Mouse (Mus musculus) neural tube, embryonic 15.5 days (tissue): ENCODE data around the gene Sirt6. TPM values are rescaled to one million over a fixed set of nuclear protein-coding genes. Genes with fewer than 3 reads are reported as not detected.
"Not testable (repeated sequence)": the region's sequence is repeated elsewhere in the genome, so short reads cannot be mapped to it uniquely, and the experiment has no call there.

Experiments used
- ATAC-seq: fragments of 200-750 bp; cut with Nextera tagmentation; 2 replicates; pipeline ENCODE4 v1.8.0; 2017; ENCODE audit warnings: mild to moderate bottlenecking, moderate TSS enrichment, moderate library complexity; ENCODE audit not compliant: low FRiP score
- H3K27ac ChIP-seq: fragments of 300-500 bp; sonication (generic); replicated peaks from 2 replicates; pipeline ENCODE4 v1.5.1; 2015; ENCODE audit warnings: mild to moderate bottlenecking, inconsistent platforms
- H3K27me3 ChIP-seq: fragments of 300-500 bp; sonication (generic); replicated peaks from 2 replicates; pipeline ENCODE4 v1.6.1; 2015; ENCODE audit warnings: inconsistent platforms
- H3K36me3 ChIP-seq: fragments of 300-500 bp; sonication (generic); 2 replicates; pipeline ENCODE4 v1.6.1; 2015; ENCODE audit warnings: inconsistent platforms
- H3K4me1 ChIP-seq: fragments of 300-500 bp; sonication (generic); 2 replicates; pipeline ENCODE4 v1.6.1; 2015; ENCODE audit warnings: inconsistent platforms
- H3K4me2 ChIP-seq: fragments of 300-500 bp; sonication (generic); 2 replicates; pipeline ENCODE4 v1.6.1; 2015; ENCODE audit warnings: inconsistent platforms, mild to moderate bottlenecking, moderate library complexity
- H3K4me3 ChIP-seq: fragments of 300-500 bp; sonication (generic); replicated peaks from 2 replicates; pipeline ENCODE4 v1.5.1; 2015; ENCODE audit warnings: mild to moderate bottlenecking, inconsistent platforms
- H3K9ac ChIP-seq: fragments of 300-500 bp; sonication (generic); replicated peaks from 2 replicates; pipeline ENCODE4 v1.6.1; 2015; ENCODE audit warnings: mild to moderate bottlenecking, inconsistent platforms
- H3K9me3 ChIP-seq: fragments of 300-500 bp; sonication (generic); replicated peaks from 2 replicates; pipeline ENCODE4 v1.6.1; 2016; ENCODE audit warnings: inconsistent platforms
- WGBS: fragments of 180-500 bp; shearing (Covaris S2); methylation state at CpG from one replicate; pipeline ENCODE4 v1.1.7; 2015; ENCODE audit warnings: mixed read lengths; 5-methylcytosine and 5-hydroxymethylcytosine counted together
- polyA plus RNA-seq: library from polyadenylated mRNA; unstranded; fragments of >200 nt; fragmentation: Nextera tagmentation; extraction: Ambion mirVana; gene quantifications from 2 replicates; pipeline ENCODE4 v1.2.1, GENCODE M21; 2015

Gene Sirt6
- polyA plus RNA-seq, result 45.6 and 51.8 TPM in 2 replicates

DNA sequence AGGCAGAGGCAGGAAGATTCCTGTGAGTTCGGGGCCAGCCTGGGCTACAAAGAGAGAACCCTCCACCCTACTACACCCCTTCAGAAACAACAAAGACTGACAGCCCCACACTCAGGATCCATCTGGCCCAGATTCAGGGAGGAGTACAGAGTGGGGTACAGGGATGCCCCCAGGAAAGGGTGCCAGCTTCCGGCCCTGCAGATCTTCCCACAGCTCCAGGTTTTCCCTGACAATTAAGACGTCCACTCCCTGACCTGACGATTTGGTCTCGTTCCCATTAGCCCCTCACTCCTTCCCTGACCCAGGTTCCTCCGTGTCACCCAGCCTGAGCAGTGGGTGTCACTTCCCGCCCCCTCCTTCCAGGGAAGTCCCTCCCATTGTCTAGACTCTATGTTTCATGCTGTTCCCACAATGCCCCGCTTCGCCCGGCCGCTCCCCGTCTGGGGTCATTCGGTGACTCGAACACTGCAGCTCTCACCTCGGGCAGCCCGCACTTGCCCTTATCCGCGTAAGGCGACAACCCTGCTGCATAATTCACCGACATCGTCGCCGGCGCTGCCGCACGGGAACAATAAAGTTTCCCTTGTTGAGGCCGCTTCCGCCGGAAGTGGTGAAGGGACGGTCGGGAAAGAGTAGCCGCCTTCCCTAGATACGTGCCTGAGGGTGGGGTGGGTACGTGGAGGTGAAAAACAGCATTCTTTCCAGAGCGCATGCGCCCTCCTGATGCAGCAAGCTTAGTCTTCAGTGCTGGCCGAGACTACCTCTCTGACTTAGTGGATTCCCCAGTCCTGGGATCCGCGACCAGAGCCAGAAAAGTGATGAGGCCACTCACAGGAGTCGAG is at the start of gene Sirt6:
TSS of gene Sirt6 (minus strand) at position 804 of the 842 bp plus-strand sequence.
- ATAC-seq, result peak; percentile 88
- H3K27ac ChIP-seq, result peak within 1 kb of the TSS; percentile 86
- no peaks in the 10 kb centered on the region for H3K9me3 ChIP-seq
- H3K36me3 ChIP-seq, result peaks cover 32% of the 10 kb centered on the region
- H3K9ac ChIP-seq, result peak within 1 kb of the TSS; percentile 77
- peaks cover 4% of the 10 kb centered on the region; the same call in 1 of the 2 replicates for H3K27me3 ChIP-seq
- H3K4me2 ChIP-seq, result peak within 1 kb of the TSS; percentile 83
- 5% methylated on average over 40 of the region's 40 CpGs for WGBS
- H3K4me1 ChIP-seq, result peaks cover 24% of the 10 kb centered on the region
- peak within 1 kb of the TSS; percentile 65 for H3K4me3 ChIP-seq

DNA sequence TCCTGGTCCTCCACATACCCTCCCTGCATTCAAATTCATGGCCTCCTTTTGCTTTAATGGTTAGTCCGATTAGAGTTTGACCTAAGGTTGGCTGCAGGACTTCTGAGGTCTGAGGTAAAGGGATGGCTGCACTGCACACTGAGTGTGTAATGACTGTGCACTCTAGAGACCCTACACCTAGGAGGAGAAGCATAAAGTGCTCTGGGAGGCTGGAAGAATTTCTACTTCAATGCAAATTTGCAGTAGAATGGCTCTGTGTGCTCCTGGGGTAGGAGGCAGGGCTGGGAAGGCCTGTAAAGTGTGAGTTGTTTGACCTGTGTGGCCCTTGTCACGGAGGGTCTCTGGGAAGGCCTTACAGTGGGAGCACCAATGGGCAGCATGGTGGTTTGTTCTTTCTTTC is 28.6 kb upstream of the Sirt6 start:
- peaks cover 62% of the 10 kb centered on the region for H3K36me3 ChIP-seq
- no peak overlapping the region for H3K4me3 ChIP-seq
- H3K27me3 ChIP-seq, result no peaks in the 10 kb centered on the region
- no peaks in the 10 kb centered on the region for H3K4me1 ChIP-seq
- no peak overlapping the region for H3K4me2 ChIP-seq
- H3K9me3 ChIP-seq, result peaks cover 47% of the 10 kb centered on the region
- 98% methylated on average over 2 of the region's 2 CpGs for WGBS
- H3K27ac ChIP-seq, result no peak overlapping the region
- ATAC-seq, result no peak
- H3K9ac ChIP-seq, result no peak overlapping the region

DNA sequence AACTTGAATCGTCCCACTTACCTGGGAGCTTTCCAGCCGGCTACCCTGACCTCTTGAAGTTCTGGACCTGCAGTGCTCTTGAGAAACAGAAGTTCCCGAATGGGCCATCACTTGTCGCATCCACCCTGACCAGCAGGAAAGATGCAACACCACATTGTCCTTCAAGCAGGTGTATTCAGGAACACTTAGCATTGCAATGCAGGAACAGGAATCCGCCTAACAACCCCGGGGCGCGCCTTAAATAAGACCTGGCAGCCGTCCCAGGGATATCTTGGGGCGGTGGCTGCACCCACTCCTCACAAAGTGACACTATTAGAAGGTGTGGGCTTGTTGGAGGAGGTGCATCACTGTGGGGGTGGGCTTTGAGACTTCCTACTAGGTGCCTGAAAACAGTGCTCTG is 27.6 kb upstream of the Sirt6 start:
- peaks cover 44% of the 10 kb centered on the region for H3K9me3 ChIP-seq
- no peak for ATAC-seq

DNA sequence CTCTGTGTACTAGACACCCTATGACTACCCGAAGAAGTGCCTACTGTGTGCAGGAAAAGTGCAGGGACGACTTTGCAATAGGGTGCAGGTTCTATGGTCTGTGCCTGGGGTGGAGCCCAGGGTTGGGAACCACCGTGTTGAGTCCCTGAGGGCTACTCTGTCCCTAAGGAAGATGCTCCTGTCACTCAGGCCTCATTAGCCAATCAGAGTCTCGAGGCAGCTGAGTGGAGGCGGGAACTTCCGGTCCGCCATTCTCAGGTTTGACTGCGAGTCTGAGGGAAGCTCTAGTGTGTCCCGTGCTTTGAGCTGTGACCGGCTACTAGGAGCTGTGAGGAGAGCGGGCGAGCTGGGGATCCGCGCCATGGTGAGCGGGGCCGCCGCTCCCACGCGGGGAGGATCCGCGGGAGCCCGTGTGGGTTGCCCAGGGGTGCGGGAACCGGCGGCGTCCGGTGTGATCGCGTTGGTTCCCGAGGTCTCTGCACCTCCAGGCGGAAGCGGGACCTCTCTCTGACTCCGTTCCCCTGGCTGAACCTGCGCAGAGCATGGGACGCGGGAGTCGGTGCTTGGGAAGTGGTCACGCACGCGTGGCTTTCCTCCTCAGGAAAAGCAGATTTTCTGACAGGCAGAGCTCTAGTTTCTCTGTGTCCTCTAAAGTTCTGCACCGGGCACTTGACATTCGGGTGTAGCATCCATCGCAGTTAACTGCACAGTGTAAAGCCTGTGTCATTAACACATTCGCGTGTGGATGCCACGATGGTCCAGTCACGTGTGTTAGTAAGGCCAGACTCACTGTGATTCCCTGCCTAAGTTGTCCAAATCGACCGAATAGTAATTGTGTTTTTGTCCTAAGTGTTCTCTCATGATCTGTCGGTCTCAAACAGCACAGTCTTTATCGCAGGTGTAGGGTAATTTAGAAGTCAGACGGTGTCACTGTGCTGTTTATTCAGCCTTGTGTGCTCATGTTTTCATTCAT is 21.5 kb upstream of the Sirt6 start, which contains the start of gene Gm10778:
TSS of gene Gm10778 (plus strand) at position 257 of the 973 bp plus-strand sequence.
- peaks cover 19% of the 10 kb centered on the region for H3K4me1 ChIP-seq
- not testable (repeated sequence) for H3K9me3 ChIP-seq, H3K27me3 ChIP-seq
- H3K4me3 ChIP-seq, result peak within 1 kb of the TSS; percentile 51
- peak within 1 kb of the TSS; percentile 66 for H3K4me2 ChIP-seq
- ATAC-seq, result peak; percentile 93
- peak within 1 kb of the TSS; percentile 59 for H3K9ac ChIP-seq
- H3K36me3 ChIP-seq, result peaks cover 19% of the 10 kb centered on the region
- 2% methylated on average over 38 of the region's 52 CpGs for WGBS
- H3K27ac ChIP-seq, result peak within 1 kb of the TSS; percentile 85

More for the DNA sequence above, 27.6 kb upstream of the Sirt6 start:
- 96% methylated on average over 10 of the region's 10 CpGs for whole genome bisulfite sequencing
- Histone ChIP-seq H3K4me3 (no peak overlapping the region), H3K9ac (no peak overlapping the region), H3K4me1 (peaks cover 3% of the 10 kb centered on the region; the same call in 1 of the 2 replicates), H3K4me2 (no peak overlapping the region), H3K36me3 (peaks cover 59% of the 10 kb centered on the region), H3K27me3 (no peaks in the 10 kb centered on the region), H3K27ac (no peak overlapping the region)

DNA sequence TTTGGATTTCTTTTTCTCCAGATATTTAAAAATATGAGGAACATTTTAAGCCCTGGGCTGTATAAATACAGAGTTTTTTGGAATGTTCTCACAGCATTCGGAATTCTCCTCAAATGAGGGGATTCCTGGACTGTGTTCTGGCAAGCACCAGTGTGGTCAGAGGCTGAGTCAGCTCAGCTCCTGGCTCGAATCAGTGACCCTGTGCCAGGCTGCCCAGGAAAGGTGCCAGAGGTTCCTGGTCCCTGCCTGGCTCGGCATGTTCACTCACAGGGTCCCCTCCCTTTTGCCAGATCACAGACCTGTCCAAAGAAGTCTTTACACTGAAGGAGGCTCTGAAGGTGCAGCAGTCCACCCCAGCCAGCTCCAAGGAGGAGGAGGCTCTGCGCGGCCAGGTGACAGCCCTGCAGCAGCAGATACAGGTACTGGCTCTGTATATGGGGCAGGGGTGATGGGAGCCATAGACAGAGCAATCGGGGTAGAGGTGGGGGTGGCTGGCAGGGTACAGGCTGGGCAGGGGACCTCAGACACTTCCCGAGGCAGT is 18.5 kb upstream of the Sirt6 start:
- H3K4me2 ChIP-seq, result no peak overlapping the region
- no peaks in the 10 kb centered on the region for H3K9me3 ChIP-seq
- WGBS, result 85% methylated on average over 7 of the region's 7 CpGs
- H3K27me3 ChIP-seq, result no peaks in the 10 kb centered on the region
- H3K27ac ChIP-seq, result no peak overlapping the region
- H3K36me3 ChIP-seq, result no peaks in the 10 kb centered on the region; the same call in 1 of the 2 replicates
- peaks cover 41% of the 10 kb centered on the region for H3K4me1 ChIP-seq
- H3K4me3 ChIP-seq, result no peak overlapping the region
- H3K9ac ChIP-seq, result no peak overlapping the region
- no peak for ATAC-seq

DNA sequence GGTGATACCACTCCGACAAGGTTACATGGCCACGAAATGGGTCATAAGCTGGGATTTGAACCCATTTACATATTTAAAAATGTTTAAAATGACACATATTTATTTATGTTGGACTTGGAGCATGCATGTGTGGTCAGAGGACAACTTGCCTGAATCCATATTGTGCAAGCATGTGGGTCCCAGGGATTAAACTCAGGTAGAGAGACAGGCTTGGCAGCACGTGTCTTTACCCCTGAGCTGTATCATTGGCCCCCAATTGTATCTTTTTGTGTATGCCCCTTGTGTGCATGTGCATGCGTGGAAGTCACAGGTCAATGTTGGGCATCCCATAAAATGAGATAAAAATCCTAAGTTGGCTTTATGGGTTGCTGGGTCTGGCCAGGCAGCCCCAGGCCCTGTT is 17.8 kb upstream of the Sirt6 start:
- no peak overlapping the region for H3K4me2 ChIP-seq
- no peaks in the 10 kb centered on the region for H3K27me3 ChIP-seq
- H3K9ac ChIP-seq, result no peak overlapping the region
- peaks cover 44% of the 10 kb centered on the region for H3K4me1 ChIP-seq
- no peak overlapping the region for H3K4me3 ChIP-seq
- no peaks in the 10 kb centered on the region for H3K9me3 ChIP-seq
- WGBS, result 89% methylated on average over 4 of the region's 4 CpGs
- no peaks in the 10 kb centered on the region for H3K36me3 ChIP-seq
- no peak overlapping the region for H3K27ac ChIP-seq
- no peak for ATAC-seq

DNA sequence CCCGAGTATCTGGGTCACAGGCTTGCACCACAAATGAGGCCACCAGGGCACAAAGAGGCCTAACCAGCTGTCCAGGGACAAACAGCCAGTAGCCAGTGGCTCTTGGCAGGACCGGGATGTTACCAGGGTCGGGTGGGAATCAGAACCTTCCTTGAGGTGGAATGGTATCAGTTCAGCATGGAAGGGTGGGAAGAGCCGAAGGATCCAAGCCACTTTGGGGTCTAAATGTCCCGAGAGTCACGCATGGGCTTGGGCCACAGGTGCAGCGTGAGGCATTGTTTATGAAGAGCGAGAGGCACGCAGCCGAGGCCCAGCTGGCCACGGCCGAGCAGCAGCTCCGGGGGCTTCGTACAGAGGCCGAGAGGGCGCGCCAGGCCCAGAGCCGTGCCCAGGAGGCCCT is 17.1 kb upstream of the Sirt6 start:
- no peak overlapping the region; the same call in 1 of the 2 replicates for H3K9ac ChIP-seq
- no peak for ATAC-seq
- H3K4me2 ChIP-seq, result peak overlapping the region; percentile 84; the same call in 1 of the 2 replicates
- no peaks in the 10 kb centered on the region for H3K9me3 ChIP-seq
- no peak overlapping the region for H3K4me3 ChIP-seq
- no peaks in the 10 kb centered on the region for H3K36me3 ChIP-seq
- H3K27ac ChIP-seq, result 0 out of 2 replicates have a peak overlapping the region, but pooled peaks have one; percentile 94
- peaks cover 39% of the 10 kb centered on the region for H3K4me1 ChIP-seq
- 92% methylated on average over 18 of the region's 18 CpGs for WGBS
- no peaks in the 10 kb centered on the region for H3K27me3 ChIP-seq

DNA sequence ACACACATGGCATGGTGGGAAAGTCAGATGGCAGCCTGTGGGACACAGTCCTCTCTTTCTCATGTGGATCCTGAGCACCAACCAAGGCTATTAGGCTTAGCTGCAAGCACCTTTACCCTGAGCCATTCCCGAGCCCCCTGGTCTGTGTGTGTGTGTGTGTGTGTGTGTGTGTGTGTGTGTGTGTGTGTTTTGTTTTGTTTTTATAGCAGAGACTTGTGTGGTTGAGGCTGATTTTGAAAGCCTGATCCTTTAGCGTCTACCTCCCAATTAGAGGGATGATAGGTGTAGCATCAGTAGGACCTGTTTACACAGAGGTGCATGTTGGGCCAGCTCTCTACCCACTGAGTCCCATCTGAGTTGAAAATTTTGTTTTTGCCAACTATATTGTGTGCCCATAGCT is 16.6 kb upstream of the Sirt6 start:
- Histone ChIP-seq H3K9ac (peak overlapping the region; percentile 86), H3K4me1 (peaks cover 39% of the 10 kb centered on the region), H3K9me3 (no peaks in the 10 kb centered on the region), H3K27ac (peak overlapping the region; percentile 94), H3K4me3 (peak overlapping the region; percentile 75), H3K36me3 (no peaks in the 10 kb centered on the region), H3K4me2 (peak overlapping the region; percentile 84), H3K27me3 (no peaks in the 10 kb centered on the region)
- peak; percentile 4; the same call in 1 of the 2 replicates for ATAC-seq
- WGBS, result 60% methylated on average over 2 of the region's 2 CpGs

DNA sequence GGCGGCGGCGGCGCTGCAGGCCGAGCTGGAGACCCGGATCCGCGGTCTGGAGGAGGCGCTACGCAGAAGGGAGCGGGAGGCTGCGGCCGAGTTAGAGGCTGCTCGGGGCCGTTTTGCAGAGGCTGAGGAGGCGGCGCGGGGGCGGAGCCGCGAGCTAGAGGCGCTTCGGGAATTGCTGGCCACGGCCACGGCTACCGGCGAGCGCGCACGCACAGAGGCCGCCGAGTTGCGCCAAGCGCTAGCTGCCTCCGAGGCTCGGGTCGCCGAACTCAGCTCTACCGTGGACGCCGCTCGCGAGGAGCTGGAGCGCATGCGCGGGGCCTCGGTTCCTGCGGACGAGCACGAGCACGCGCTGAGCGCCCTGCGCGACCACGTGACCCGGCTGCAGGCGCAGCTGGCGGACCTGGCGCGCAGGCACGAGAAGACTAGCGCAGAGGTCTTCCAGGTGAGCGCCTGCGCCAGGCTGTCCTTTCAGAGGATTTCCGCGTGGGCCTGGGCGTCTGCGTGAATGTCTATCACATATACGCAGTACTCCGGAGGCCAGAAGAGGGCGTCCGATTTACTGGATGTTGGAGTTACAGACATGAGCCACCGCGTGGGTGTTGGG is 16.0 kb upstream of the Sirt6 start:
- peak overlapping the region; percentile 94 for H3K27ac ChIP-seq
- under 1% methylated on average over 70 of the region's 75 CpGs for WGBS
- no peaks in the 10 kb centered on the region for H3K9me3 ChIP-seq
- no peaks in the 10 kb centered on the region for H3K27me3 ChIP-seq
- no peaks in the 10 kb centered on the region for H3K36me3 ChIP-seq
- H3K4me3 ChIP-seq, result peak overlapping the region; percentile 75
- ATAC-seq, result peak; percentile 91
- peak overlapping the region; percentile 84 for H3K4me2 ChIP-seq
- H3K4me1 ChIP-seq, result peaks cover 37% of the 10 kb centered on the region
- peak overlapping the region; percentile 86 for H3K9ac ChIP-seq

DNA sequence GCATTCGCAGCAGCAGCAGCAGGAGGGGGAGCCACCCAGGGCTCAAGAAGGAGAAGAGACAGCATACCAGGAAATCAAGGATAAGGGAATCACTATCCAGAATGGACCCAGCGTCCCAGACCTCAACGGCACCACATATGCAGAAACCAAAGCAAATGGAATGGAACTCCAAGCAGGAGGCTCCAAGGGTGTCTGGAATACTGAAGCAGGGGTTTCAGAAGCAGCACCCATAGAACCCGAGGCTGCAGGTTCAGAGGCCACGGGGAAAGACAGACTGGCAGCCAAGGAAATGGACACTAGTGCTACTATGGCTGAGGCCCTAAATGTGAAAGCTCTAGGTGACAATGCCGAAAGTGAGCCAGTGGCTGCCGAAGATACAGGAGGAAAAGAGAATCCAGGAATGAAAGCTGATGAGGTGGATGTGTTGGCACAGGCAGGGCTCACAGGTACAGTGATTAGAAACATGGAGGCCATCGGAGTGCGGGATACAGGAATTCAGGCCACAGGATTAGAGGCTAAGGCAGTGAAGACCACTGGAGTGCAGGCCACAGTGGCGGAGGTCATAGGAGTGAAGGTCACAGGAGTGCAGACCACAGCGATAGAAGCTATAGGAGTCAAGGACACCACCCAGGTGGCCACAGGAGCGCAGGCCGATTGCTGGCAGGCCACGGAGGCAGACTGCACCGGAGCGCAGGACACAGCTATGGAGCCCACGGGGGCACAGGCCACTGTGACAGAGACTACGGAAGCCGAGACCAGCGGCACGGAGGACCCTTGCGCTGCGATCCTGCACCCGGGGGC is 15.3 kb upstream of the Sirt6 start:
- 18% methylated on average over 24 of the region's 24 CpGs for WGBS
- no peak; the same call in 1 of the 2 replicates for ATAC-seq
- peak overlapping the region; percentile 75 for H3K4me3 ChIP-seq

More for the DNA sequence above, 15.3 kb upstream of the Sirt6 start:
- no peaks in the 10 kb centered on the region for H3K9me3 ChIP-seq
- no peaks in the 10 kb centered on the region for H3K27me3 ChIP-seq
- H3K27ac ChIP-seq, result peak overlapping the region; percentile 94
- peak overlapping the region; percentile 86 for H3K9ac ChIP-seq
- no peaks in the 10 kb centered on the region for H3K36me3 ChIP-seq
- H3K4me1 ChIP-seq, result peaks cover 35% of the 10 kb centered on the region
- H3K4me2 ChIP-seq, result peak overlapping the region; percentile 84
